Mouse (Mus musculus) embryonic fibroblast, embryonic 13.5 days (primary cell): ENCODE results near the gene Ndufb5. TPM values are rescaled to one million over a fixed set of nuclear protein-coding genes. Genes with fewer than 3 reads are reported as not detected.
A peak's percentile ranks its signal among the peaks of the same experiment; 100 is the strongest.
"Not testable (repeated sequence)": the region's sequence is repeated elsewhere in the genome, so short reads cannot be mapped to it uniquely, and the experiment has no call there.

ENCODE experiments used
- H3K27ac ChIP-seq: 2 replicates; pipeline ENCODE4 v1.5.1; 2012; ENCODE audit warnings: low read length, control low read depth, inconsistent platforms; ENCODE audit not compliant: insufficient read depth
- H3K4me1 ChIP-seq: 2 replicates; pipeline ENCODE4 v1.6.1; 2011; ENCODE audit warnings: low read length; ENCODE audit not compliant: control insufficient read depth, insufficient read depth
- H3K4me3 ChIP-seq: 2 replicates; pipeline ENCODE4 v1.5.1; 2011; ENCODE audit warnings: mild to moderate bottlenecking, control low read depth, low read length; ENCODE audit not compliant: insufficient read depth
- CTCF ChIP-seq: IDR thresholded peaks from 2 replicates; pipeline ENCODE4 v1.5.1; 2011; ENCODE audit warnings: mild to moderate bottlenecking, control low read depth, low read length, moderate library complexity, borderline replicate concordance; ENCODE audit not compliant: insufficient read depth
- POLR2A ChIP-seq: IDR thresholded peaks from 2 replicates; pipeline ENCODE4 v1.6.1; 2011; ENCODE audit warnings: low read depth, mild to moderate bottlenecking, control low read depth, low read length, moderate library complexity
- polyA plus RNA-seq: library from polyadenylated mRNA; stranded (reverse); fragments of >200 nt; gene quantifications from 2 replicates; pipeline ENCODE4 v1.2.4, GENCODE M21; 2011; ENCODE audit warnings: low read depth; ENCODE audit not compliant: missing spikeins, insufficient read length

The Ndufb5 gene
- polyA plus RNA-seq, 1 experiment: 125 TPM

GRCm38 (mm10) chr3:32698228-32698863 lies 38.4 kb upstream of the Ndufb5 start:
- no peaks in the 10 kb centered on the region for H3K4me1 ChIP-seq
- no peak overlapping the region for H3K4me3 ChIP-seq
- peak; percentile 83 for TF ChIP-seq CTCF
- TF ChIP-seq POLR2A: no peak
- no peak overlapping the region for H3K27ac ChIP-seq

DNA sequence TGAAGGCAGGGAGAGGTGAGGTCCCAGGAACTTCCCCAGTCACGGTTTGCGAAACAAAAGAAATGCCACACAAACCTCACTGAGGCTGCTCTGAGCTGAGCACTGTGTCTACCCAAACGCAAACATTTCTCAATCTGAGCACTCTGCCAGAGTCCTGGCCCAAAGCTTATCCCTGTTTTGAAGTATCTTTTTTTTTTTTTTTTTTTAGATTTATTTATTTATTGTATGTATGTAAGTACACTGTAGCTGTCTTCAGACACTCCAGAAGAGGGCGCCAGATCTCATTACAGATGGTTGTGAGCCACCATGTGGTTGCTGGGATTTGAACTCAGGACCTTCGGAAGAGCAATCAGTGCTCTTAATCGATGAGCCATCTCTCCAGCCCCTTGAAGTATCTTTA lies 32.8 kb upstream of the Ndufb5 start:
- H3K4me1 ChIP-seq, H3K27ac ChIP-seq, H3K4me3 ChIP-seq: not testable (repeated sequence)

- not testable (repeated sequence) for H3K27ac ChIP-seq, H3K4me1 ChIP-seq, H3K4me3 ChIP-seq
Measured at GRCm38 (mm10) chr3:32704632-32705031, 32.2 kb upstream of the Ndufb5 start.

DNA sequence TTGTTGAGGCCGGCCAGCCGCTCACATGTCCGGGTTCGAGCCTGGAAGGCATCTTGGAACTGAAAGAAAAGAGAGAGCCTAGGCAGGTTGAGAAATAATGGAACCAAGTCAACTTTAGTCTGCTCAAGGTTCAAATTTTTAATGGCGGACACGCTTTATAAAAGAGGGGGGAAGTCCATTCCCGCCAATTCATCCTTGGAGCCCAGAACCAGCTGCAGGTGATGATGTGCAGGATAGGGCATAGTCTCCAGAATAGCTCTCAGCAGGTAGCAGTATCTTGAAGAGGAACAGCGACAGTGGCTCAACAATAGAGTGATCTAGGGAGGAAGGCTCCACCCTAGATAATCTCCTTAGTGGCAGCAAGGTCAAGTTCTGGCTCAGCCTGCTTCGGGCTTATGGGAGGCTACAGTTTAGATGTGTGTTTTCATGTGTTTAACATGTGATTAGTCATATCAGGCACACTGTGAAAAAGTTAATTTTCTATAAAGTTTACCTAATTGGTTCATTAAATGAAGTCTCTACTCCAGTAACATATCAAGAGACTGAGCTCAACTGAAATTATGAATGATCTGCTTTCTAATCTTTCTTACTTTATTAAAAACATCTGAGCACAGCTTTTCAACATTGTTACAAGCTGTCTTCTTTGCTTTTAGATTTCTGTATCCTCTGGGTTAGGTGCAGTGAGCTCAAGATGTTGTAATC lies 31.0 kb upstream of the Ndufb5 start, which contains the start of gene Actl6a:
TSS of gene Actl6a (plus strand) at position 652 of the 702 bp plus-strand sequence.
- H3K4me1 ChIP-seq, H3K27ac ChIP-seq, H3K4me3 ChIP-seq: not testable (repeated sequence)

- TF ChIP-seq CTCF (no peak), POLR2A (peak; percentile 47; the same call in 1 of the 2 replicates)
- no peaks in the 10 kb centered on the region for H3K4me1 ChIP-seq
- no peak overlapping the region for H3K27ac ChIP-seq
- peak overlapping the region; percentile 43; the same call in 1 of the 2 replicates for H3K4me3 ChIP-seq
Measured at GRCm38 (mm10) chr3:32708052-32708367, 28.8 kb upstream of the Ndufb5 start.

GRCm38 (mm10) chr3:32708368-32709231 lies 28.2 kb upstream of the Ndufb5 start:
- Histone ChIP-seq H3K27ac (peak overlapping the region; percentile 69), H3K4me1 (no peaks in the 10 kb centered on the region)
- no peak for TF ChIP-seq CTCF
- TF ChIP-seq POLR2A: peak; percentile 57

GRCm38 (mm10) chr3:32709388-32709787 lies 27.4 kb upstream of the Ndufb5 start:
- Histone ChIP-seq H3K27ac (peak overlapping the region; percentile 69; the same call in 1 of the 2 replicates), H3K4me3 (peak overlapping the region; percentile 93), H3K4me1 (no peaks in the 10 kb centered on the region)
- TF ChIP-seq POLR2A: no peak
- TF ChIP-seq CTCF: no peak

More at GRCm38 (mm10) chr3:32708368-32709231, 28.2 kb upstream of the Ndufb5 start:
- H3K4me3 ChIP-seq: peak overlapping the region; percentile 93

- no peak for TF ChIP-seq POLR2A
- no peak for TF ChIP-seq CTCF
- Histone ChIP-seq H3K4me3 (no peak overlapping the region), H3K4me1 (no peaks in the 10 kb centered on the region), H3K27ac (no peak overlapping the region)
Measured at GRCm38 (mm10) chr3:32713711-32714110, 23.1 kb upstream of the Ndufb5 start.

DNA sequence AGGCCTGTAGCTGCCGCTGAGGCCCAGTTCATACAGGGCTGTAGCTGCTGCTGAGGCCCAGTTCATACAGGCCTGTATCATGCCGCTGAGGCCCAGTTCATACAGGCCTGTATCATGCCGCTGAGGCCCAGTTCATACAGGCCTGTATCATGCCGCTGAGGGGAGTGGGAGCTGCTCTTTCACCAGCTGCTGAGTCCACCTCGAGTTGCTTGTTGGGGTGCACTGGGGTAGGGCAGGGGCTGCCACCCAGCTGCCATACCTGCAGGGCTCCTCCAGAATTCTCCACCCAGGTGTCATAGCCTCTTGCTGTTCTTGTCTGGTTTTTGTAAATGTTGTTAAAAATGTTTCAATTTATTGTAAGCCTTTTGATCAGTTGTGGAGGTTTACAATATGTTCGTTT lies 19.4 kb upstream of the Ndufb5 start:
- H3K4me3 ChIP-seq, H3K4me1 ChIP-seq: not testable (repeated sequence)

DNA sequence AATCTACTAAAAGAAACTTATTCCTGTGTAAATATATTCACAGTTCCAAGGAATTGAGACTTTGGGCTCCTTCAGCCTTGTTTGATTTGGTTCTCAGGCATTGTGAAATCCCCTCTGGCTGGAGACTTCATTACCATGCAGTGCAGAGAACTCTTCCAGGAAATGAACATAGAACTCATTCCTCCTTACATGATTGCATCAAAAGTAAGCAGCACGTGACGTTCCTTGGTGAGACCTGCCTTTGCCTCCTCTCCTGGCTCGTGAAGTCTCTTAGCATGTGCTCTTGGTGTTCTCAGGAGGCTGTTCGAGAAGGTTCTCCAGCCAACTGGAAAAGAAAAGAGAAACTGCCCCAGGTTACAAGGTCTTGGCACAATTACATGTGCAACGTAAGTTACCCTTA lies 18.5 kb upstream of the Ndufb5 start:
- TF ChIP-seq POLR2A (no peak), CTCF (no peak)
- no peak overlapping the region for H3K27ac ChIP-seq
- no peak overlapping the region for H3K4me3 ChIP-seq
- H3K4me1 ChIP-seq: no peaks in the 10 kb centered on the region

More for the DNA sequence above, 19.4 kb upstream of the Ndufb5 start:
- not testable (repeated sequence) for H3K27ac ChIP-seq
